Mouse (Mus musculus) gastrocnemius, postnatal 25 days (tissue): Measurements from ENCODE around the gene Irs2. TPM values are rescaled to one million over a fixed set of nuclear protein-coding genes. Genes with fewer than 3 reads are reported as not detected.

ENCODE experiments used
- DNase-seq: peaks from one replicate; pipeline ENCODE4 v3.0.0; 2022
- total RNA-seq, 2 experiments: library from RNA; stranded (reverse); gene quantifications; 1 replicate in 1 of 2; 2 replicates in 1 of 2; pipeline ENCODE4 v1.2.3; 2021

Irs2 gene
- total RNA-seq, 2 experiments from 2014 or later = 7.7 to 12.7 TPM

GRCm38 (mm10) chr8:10989946-10990345, 18.3 kb downstream of the Irs2 start:
- no peak for DNase-seq

GRCm38 (mm10) chr8:10986638-10987037, 21.6 kb downstream of the Irs2 start:
- DNase-seq = no peak

GRCm38 (mm10) chr8:10985064-10985463, 23.2 kb downstream of the Irs2 start:
- no peak for DNase-seq

GRCm38 (mm10) chr8:10980876-10981275, 27.4 kb downstream of the Irs2 start:
- no peak for DNase-seq

GRCm38 (mm10) chr8:10979916-10980315, 28.3 kb downstream of the Irs2 start:
- DNase-seq = no peak

- no peak for DNase-seq
These were observed 29.0 kb downstream of the Irs2 start for GRCm38 (mm10) chr8:10979196-10979794.

- peak; percentile 47 for DNase-seq
These were observed 29.9 kb downstream of the Irs2 start for GRCm38 (mm10) chr8:10978377-10978776.

- no peak for DNase-seq
These were observed 30.4 kb downstream of the Irs2 start for GRCm38 (mm10) chr8:10977742-10978376.

GRCm38 (mm10) chr8:10974659-10975058, 33.6 kb downstream of the Irs2 start:
- DNase-seq = no peak

- DNase-seq = no peak
These were observed 34.1 kb downstream of the Irs2 start for GRCm38 (mm10) chr8:10974126-10974525.

- no peak for DNase-seq
These were observed 35.3 kb downstream of the Irs2 start for GRCm38 (mm10) chr8:10972851-10973452.

GRCm38 (mm10) chr8:10971984-10972383, 36.3 kb downstream of the Irs2 start:
- DNase-seq = no peak

GRCm38 (mm10) chr8:10971509-10971908, 36.7 kb downstream of the Irs2 start:
- DNase-seq = no peak

GRCm38 (mm10) chr8:10970496-10971456, 37.5 kb downstream of the Irs2 start:
- peak; percentile 42 for DNase-seq

GRCm38 (mm10) chr8:10968687-10969086, 39.6 kb downstream of the Irs2 start:
- DNase-seq = no peak

- DNase-seq = peak; percentile 36
These were observed 42.7 kb downstream of the Irs2 start for GRCm38 (mm10) chr8:10965401-10966117.

- DNase-seq = no peak
These were observed 43.7 kb downstream of the Irs2 start for GRCm38 (mm10) chr8:10964511-10965099.

- DNase-seq = peak; percentile 22
These were observed 46.3 kb downstream of the Irs2 start for GRCm38 (mm10) chr8:10961989-10962388.

GRCm38 (mm10) chr8:10960277-10960819, 47.9 kb downstream of the Irs2 start:
- no peak for DNase-seq

- DNase-seq = no peak
These were observed 50.8 kb downstream of the Irs2 start for GRCm38 (mm10) chr8:10957292-10957955.
